Mouse (Mus musculus) embryonic facial prominence, embryonic 13.5 days (tissue): ENCODE data around the gene Clptm1. TPM values are rescaled to one million over a fixed set of nuclear protein-coding genes. Genes with fewer than 3 reads are reported as not detected.
A peak's percentile ranks its signal among the peaks of the same experiment; 100 is the strongest.
"Not testable (repeated sequence)": the region's sequence is repeated elsewhere in the genome, so short reads cannot be mapped to it uniquely, and the experiment has no call there.

Experiments used
- ATAC-seq: fragments of 200-750 bp; cut with Nextera tagmentation; 2 replicates; pipeline ENCODE4 v1.8.0; 2017; ENCODE audit warnings: low read depth; ENCODE audit not compliant: insufficient number of reproducible peaks, insufficient read depth, low FRiP score, low TSS enrichment
- H3K27ac ChIP-seq: fragments of 300-500 bp; sonication (generic); 2 replicates; pipeline ENCODE4 v1.5.1; 2015; ENCODE audit warnings: moderate library complexity, mild to moderate bottlenecking, inconsistent platforms
- H3K27me3 ChIP-seq: fragments of 300-500 bp; sonication (generic); 2 replicates; pipeline ENCODE4 v1.6.1; 2015; ENCODE audit warnings: mild to moderate bottlenecking, inconsistent platforms
- H3K36me3 ChIP-seq: fragments of 300-500 bp; sonication (generic); 2 replicates; pipeline ENCODE4 v1.6.1; 2015; ENCODE audit warnings: mild to moderate bottlenecking, inconsistent platforms
- H3K4me1 ChIP-seq: fragments of 300-500 bp; sonication (generic); 2 replicates; pipeline ENCODE4 v1.6.1; 2015; ENCODE audit warnings: inconsistent platforms
- H3K4me2 ChIP-seq: fragments of 300-500 bp; sonication (generic); 2 replicates; pipeline ENCODE4 v1.6.1; 2015; ENCODE audit warnings: moderate library complexity, mild to moderate bottlenecking, inconsistent platforms
- H3K4me3 ChIP-seq: fragments of 300-500 bp; sonication (generic); 2 replicates; pipeline ENCODE4 v1.5.1; 2015; ENCODE audit warnings: mild to moderate bottlenecking, inconsistent platforms
- H3K9ac ChIP-seq: fragments of 300-500 bp; sonication (generic); 2 replicates; pipeline ENCODE4 v1.6.1; 2015; ENCODE audit warnings: mild to moderate bottlenecking, inconsistent platforms
- H3K9me3 ChIP-seq: fragments of 300-500 bp; sonication (generic); 2 replicates; pipeline ENCODE4 v1.6.1; 2016; ENCODE audit warnings: inconsistent platforms
- WGBS: fragments of 180-500 bp; shearing (Covaris S2); methylation state at CpG from one replicate; pipeline ENCODE4 v1.1.7; 2015; ENCODE audit warnings: mixed read lengths; 5-methylcytosine and 5-hydroxymethylcytosine counted together
- polyA plus RNA-seq: library from polyadenylated mRNA; unstranded; fragments of >200 nt; fragmentation: Nextera tagmentation; extraction: Ambion mirVana; gene quantifications from 2 replicates; pipeline ENCODE4 v1.2.1, GENCODE M21; 2015

Gene Clptm1
- polyA plus RNA-seq, 1 experiment from 2014 or later: 74.7 TPM

DNA sequence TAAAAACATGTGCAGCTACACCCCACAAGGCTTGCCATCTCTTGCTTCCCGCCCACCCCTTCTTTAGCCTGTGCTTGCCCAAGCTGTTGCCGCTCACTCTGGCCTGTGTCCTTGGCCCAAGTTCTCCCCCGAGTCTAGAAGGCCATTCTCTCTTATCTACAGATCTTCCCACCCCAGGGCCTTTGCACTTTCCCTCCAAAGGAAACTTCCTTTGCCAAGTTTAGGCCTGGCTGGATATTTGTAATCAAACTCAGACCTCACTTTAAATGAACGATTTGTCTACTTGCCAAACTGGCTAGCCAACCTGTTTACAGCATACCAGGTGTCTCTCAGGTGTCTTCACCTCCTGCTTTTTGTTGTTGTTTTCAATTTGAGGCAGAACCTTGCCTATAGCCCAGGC is 26.0 kb upstream of the Clptm1 start:
- Histone ChIP-seq H3K9me3 (no peaks in the 10 kb centered on the region), H3K27me3 (no peaks in the 10 kb centered on the region), H3K27ac (no peak overlapping the region), H3K4me2 (no peak overlapping the region), H3K4me3 (no peak overlapping the region), H3K4me1 (peaks cover 6% of the 10 kb centered on the region), H3K9ac (no peak overlapping the region), H3K36me3 (no peaks in the 10 kb centered on the region)
- 79% methylated on average over 4 of the region's 4 CpGs for WGBS
- ATAC-seq: no peak

DNA sequence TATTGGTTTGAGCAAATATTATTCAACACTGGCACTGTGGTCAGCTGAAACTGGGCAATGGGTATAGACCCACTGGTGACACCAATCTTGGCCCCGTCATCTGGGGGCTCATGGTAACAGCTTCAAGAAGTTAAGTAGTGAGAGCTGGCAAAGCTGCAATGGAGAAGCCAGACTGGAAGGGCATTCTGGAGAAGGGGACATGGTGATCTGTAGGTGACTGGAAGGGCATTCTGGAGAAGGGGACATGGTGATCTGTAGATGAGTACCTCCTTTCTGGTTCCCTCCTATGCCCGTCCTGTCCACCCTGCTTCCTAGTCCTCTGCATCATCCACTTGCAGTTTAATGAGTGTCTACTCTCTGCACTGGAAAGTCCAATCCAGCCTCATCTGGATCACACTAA is 23.8 kb upstream of the Clptm1 start:
- Histone ChIP-seq H3K4me1 (peaks cover 6% of the 10 kb centered on the region), H3K4me2 (no peak overlapping the region), H3K27ac (no peak overlapping the region), H3K27me3 (no peaks in the 10 kb centered on the region), H3K9ac (no peak overlapping the region), H3K4me3 (no peak overlapping the region), H3K9me3 (no peaks in the 10 kb centered on the region), H3K36me3 (no peaks in the 10 kb centered on the region)
- 92% methylated on average over 2 of the region's 2 CpGs for WGBS
- ATAC-seq: no peak

DNA sequence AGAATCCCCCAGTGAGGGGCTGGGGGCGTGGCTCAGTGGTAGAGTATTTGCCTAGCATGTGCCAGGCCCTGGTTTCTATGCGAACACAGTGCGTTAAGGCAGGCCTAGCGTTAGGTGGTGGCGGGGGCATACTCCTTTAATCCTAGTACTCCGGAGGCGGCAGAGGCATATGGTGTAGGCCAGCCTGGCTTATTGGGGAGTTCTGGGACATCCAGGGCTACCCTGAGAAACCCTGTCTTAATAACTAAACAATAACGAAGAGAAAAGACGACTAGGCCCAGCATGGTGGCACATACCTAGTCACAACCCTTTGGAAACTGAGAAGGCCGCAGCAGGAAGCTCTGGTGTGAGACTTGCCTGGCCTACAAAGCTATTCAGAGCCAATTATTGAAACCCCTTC is 23.3 kb upstream of the Clptm1 start:
- no peak overlapping the region for H3K4me3 ChIP-seq
- H3K4me1 ChIP-seq: peaks cover 2% of the 10 kb centered on the region
- no peak overlapping the region for H3K4me2 ChIP-seq
- H3K36me3 ChIP-seq: no peaks in the 10 kb centered on the region
- H3K27ac ChIP-seq: no peak overlapping the region
- H3K27me3 ChIP-seq: no peaks in the 10 kb centered on the region
- 92% methylated on average over 10 of the region's 10 CpGs for WGBS
- no peaks in the 10 kb centered on the region for H3K9me3 ChIP-seq
- H3K9ac ChIP-seq: no peak overlapping the region
- ATAC-seq: no peak

GRCm38 (mm10) chr7:19686927-19687583 is 22.2 kb upstream of the Clptm1 start:
- not testable (repeated sequence) for H3K4me2 ChIP-seq, H3K4me3 ChIP-seq, H3K27me3 ChIP-seq, H3K9ac ChIP-seq, H3K9me3 ChIP-seq, H3K4me1 ChIP-seq, H3K36me3 ChIP-seq, ATAC-seq
- H3K27ac ChIP-seq: 0 out of 2 replicates have a peak overlapping the region, but pooled peaks have one; percentile 17
- 52% methylated on average over 8 of the region's 8 CpGs for WGBS

DNA sequence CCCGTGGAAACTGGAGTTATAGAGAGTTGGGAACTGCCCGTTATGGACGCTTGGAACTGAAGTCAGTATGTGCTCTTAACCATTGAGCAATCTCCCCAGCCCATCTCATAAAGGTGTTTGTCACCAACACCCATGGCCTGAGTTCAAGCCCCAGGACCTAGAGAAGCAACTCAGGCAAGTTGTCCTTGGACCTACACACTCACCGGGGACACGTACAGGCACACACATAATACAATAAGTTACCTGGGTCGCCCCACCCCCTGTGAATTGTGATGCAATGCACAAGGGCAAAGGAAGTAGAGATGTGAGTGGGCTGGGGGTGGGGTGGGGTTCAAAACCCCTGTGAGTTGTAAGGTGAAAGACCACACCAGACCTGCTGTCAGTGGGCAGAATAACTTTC is 21.7 kb upstream of the Clptm1 start:
- no peak for ATAC-seq
- Histone ChIP-seq H3K9ac (no peak overlapping the region), H3K27me3 (no peaks in the 10 kb centered on the region), H3K4me2 (no peak overlapping the region), H3K27ac (0 out of 2 replicates have a peak overlapping the region, but pooled peaks have one; percentile 17), H3K4me3 (no peak overlapping the region), H3K36me3 (no peaks in the 10 kb centered on the region), H3K9me3 (no peaks in the 10 kb centered on the region), H3K4me1 (no peaks in the 10 kb centered on the region)
- WGBS: 74% methylated on average over 6 of the region's 6 CpGs

GRCm38 (mm10) chr7:19685374-19685773 is 20.5 kb upstream of the Clptm1 start:
- WGBS: 75% methylated on average over 4 of the region's 4 CpGs
- Histone ChIP-seq H3K27ac (no peak overlapping the region), H3K9ac (no peak overlapping the region)

GRCm38 (mm10) chr7:19683771-19684201 is 19.0 kb upstream of the Clptm1 start:
- Histone ChIP-seq H3K36me3 (no peaks in the 10 kb centered on the region), H3K4me2 (no peak overlapping the region), H3K9me3 (no peaks in the 10 kb centered on the region), H3K9ac (no peak overlapping the region), H3K27me3 (no peaks in the 10 kb centered on the region), H3K4me3 (no peak overlapping the region), H3K4me1 (no peaks in the 10 kb centered on the region), H3K27ac (no peak overlapping the region)
- WGBS: 67% methylated on average over 6 of the region's 6 CpGs
- no peak for ATAC-seq

More at GRCm38 (mm10) chr7:19685374-19685773, 20.5 kb upstream of the Clptm1 start:
- H3K4me2 ChIP-seq: no peak overlapping the region
- no peak overlapping the region for H3K4me3 ChIP-seq
- no peaks in the 10 kb centered on the region for H3K27me3 ChIP-seq
- H3K4me1 ChIP-seq: no peaks in the 10 kb centered on the region
- H3K9me3 ChIP-seq: no peaks in the 10 kb centered on the region
- H3K36me3 ChIP-seq: no peaks in the 10 kb centered on the region
- ATAC-seq: no peak

GRCm38 (mm10) chr7:19682979-19683378 is 18.1 kb upstream of the Clptm1 start:
- H3K4me3 ChIP-seq: no peak overlapping the region
- WGBS: 46% methylated on average over 3 of the region's 3 CpGs
- H3K4me2 ChIP-seq: no peak overlapping the region
- no peak overlapping the region for H3K9ac ChIP-seq
- H3K9me3 ChIP-seq: no peaks in the 10 kb centered on the region
- no peaks in the 10 kb centered on the region for H3K4me1 ChIP-seq
- ATAC-seq: no peak
- H3K36me3 ChIP-seq: no peaks in the 10 kb centered on the region
- H3K27ac ChIP-seq: no peak overlapping the region
- H3K27me3 ChIP-seq: no peaks in the 10 kb centered on the region

DNA sequence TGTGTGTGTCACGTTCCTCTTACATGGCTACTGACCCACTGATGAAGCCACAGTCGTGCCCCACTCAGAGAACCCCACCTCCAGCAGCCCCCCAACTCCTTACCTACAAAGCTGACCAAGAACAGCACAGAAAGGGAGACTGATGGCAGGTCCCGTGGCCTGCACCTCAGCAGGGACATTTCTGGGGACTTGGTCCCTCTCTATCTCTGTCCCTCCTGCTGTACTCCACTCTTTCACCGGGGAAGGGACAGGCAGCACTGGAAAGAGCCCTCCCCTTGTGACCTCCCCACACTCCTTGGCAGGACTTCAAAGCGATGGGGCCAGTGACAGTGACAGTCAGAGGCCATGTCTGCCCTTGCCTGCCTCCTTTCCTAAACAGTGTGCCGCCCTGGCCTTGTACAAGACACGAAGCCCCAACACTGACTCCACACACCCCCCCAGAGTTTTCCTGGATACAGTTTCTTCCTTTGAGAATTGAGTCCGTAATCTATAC is 16.4 kb upstream of the Clptm1 start, which contains the start of the genes Gm44805 and Apoc4:
Gene Gm44805, minus strand, starts transcription at position 222 of the 493 bp plus-strand sequence.
Gene Apoc4, minus strand, starts transcription at position 278 of the 493 bp plus-strand sequence.
- no peak within 1 kb of the TSS for H3K9ac ChIP-seq
- no peak within 1 kb of the TSS for H3K27ac ChIP-seq
- H3K4me2 ChIP-seq: no peak within 1 kb of the TSS
- no peaks in the 10 kb centered on the region for H3K36me3 ChIP-seq
- H3K27me3 ChIP-seq: no peaks in the 10 kb centered on the region
- ATAC-seq: peak; percentile 18; the same call in 1 of the 2 replicates
- no peaks in the 10 kb centered on the region for H3K9me3 ChIP-seq
- H3K4me3 ChIP-seq: no peak within 1 kb of the TSS
- 57% methylated on average over 8 of the region's 8 CpGs for WGBS
- H3K4me1 ChIP-seq: no peaks in the 10 kb centered on the region

DNA sequence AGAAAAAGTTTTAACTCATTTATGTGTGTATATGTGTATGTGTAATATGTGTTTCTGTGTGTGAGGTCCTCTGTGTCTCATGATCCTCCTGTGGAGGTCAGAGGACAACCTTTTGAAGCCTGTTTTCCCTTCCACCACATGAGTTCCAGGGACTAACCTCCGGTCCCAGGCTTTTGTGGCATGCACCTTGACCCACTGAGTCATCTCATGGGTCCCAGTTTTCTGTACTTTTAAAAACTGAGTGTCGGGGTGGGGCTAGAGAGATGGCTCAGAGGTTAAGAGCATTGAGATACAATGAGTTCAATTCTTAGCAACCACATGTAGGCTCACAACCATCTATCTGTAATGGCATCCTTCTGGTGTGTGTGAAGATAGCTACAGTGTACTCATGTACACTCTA is 15.9 kb upstream of the Clptm1 start:
- 88% methylated on average over 2 of the region's 2 CpGs for WGBS
- H3K9ac ChIP-seq: no peak overlapping the region
- no peaks in the 10 kb centered on the region for H3K9me3 ChIP-seq
- H3K36me3 ChIP-seq: no peaks in the 10 kb centered on the region
- H3K27ac ChIP-seq: no peak overlapping the region
- no peaks in the 10 kb centered on the region for H3K27me3 ChIP-seq
- no peaks in the 10 kb centered on the region for H3K4me1 ChIP-seq
- H3K4me3 ChIP-seq: no peak overlapping the region
- no peak for ATAC-seq
- H3K4me2 ChIP-seq: no peak overlapping the region

DNA sequence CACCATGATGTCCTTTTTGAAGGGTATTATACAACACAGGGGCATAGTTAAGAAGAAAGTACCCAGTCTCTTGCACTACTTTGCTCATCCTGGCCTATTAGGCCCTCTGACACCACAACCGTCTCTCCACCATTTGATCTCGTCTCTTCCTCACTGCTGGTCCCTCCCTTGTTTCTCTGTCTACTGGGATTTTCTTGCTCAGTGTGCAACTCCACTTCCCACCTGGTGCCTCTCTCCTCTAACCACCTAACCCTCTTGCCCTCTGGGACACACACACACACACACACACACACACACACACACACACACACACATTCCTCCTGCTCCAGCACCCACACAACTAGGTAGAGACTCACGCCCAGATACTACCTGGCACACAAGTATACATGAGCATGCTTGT is 14.1 kb upstream of the Clptm1 start:
- Histone ChIP-seq H3K27me3 (no peaks in the 10 kb centered on the region), H3K4me3 (no peak overlapping the region), H3K4me2 (no peak overlapping the region), H3K27ac (no peak overlapping the region), H3K36me3 (no peaks in the 10 kb centered on the region), H3K4me1 (no peaks in the 10 kb centered on the region), H3K9me3 (no peaks in the 10 kb centered on the region), H3K9ac (no peak overlapping the region)
- WGBS: 86% methylated on average over 3 of the region's 3 CpGs
- ATAC-seq: no peak

DNA sequence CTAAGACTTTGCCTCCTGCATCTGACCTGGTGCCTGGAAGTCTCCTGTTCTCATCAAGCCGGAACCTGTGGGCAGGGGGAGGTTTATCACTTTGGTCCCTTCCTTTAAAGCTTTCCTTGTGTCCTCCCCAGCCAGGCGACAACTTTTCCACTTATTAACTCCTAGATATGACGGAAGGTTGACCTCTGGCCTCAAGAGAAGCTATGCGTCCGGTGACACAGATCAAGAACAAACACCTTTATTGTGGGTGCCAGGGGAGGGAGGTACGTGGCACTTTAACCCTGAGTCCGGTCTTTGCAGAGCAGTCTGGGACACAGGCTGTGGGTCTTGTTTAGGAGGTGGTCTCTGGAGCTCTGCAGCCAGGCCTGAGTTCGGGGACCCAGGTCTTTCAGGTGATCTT is 13.0 kb upstream of the Clptm1 start, which contains the start of gene Apoc2:
Gene Apoc2, minus strand, starts transcription at position 70 of the 400 bp plus-strand sequence.
- H3K4me2 ChIP-seq: no peak within 1 kb of the TSS
- 62% methylated on average over 8 of the region's 8 CpGs for WGBS
- H3K27ac ChIP-seq: no peak within 1 kb of the TSS
- H3K4me3 ChIP-seq: no peak within 1 kb of the TSS
- H3K36me3 ChIP-seq: no peaks in the 10 kb centered on the region
- no peak within 1 kb of the TSS for H3K9ac ChIP-seq
- H3K4me1 ChIP-seq: no peaks in the 10 kb centered on the region
- no peaks in the 10 kb centered on the region for H3K9me3 ChIP-seq
- ATAC-seq: no peak
- H3K27me3 ChIP-seq: no peaks in the 10 kb centered on the region
